Mouse (Mus musculus) olfactory bulb, adult 2 months (tissue): ENCODE measurements around the gene Sox5.

Experiments used
- CTCF ChIP-seq: fragments of 200-500 bp; IDR thresholded peaks from 2 replicates; pipeline ENCODE4 v1.5.1; 2012; ENCODE audit warnings: low read depth, mild to moderate bottlenecking, low read length, moderate library complexity; ENCODE audit not compliant: insufficient read depth
- POLR2A ChIP-seq: fragments of 200-500 bp; IDR thresholded peaks from 2 replicates; pipeline ENCODE4 v1.6.1; 2012; ENCODE audit warnings: mild to moderate bottlenecking, low read depth, low read length, moderate library complexity; ENCODE audit not compliant: insufficient read depth

DNA sequence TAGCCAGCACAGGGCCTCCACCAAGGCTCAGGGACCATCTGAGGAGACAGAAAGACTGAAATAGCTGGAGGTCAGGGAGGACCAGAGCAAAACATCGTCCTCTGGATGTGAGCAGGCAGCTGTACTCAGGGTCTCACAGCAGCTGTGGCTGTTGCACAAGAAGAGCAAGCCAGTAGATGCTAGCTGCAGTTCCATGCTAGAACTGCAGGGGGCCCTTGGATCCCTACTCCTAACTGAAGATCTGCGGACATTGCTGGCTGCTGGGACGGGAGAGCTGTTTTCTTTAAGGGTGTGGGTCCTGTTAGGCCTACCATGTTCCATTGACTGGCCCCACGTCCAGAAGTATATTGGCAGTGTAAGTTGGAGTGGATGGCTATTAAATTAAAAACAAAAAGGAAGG lies 137.1 kb downstream of the Sox5 start:
- no peak for TF ChIP-seq POLR2A
- no peak; the same call in 1 of the 2 replicates for TF ChIP-seq CTCF
